ENCODE assay signal across 8 mouse cellular contexts in genomic region chr17:36257969-36258368, GRCm38 (mm10). TPM values are rescaled to one million over a fixed set of nuclear protein-coding genes. Genes with fewer than 3 reads are reported as not detected.
DNase-seq lines count a peak whose midpoint lies in the region; ATAC-seq and TF ChIP-seq lines count a peak whose summit lies in the region.

Rpp21 (minus strand) TSS chr17:36258069.

- TF ChIP-seq CTCF in liver, adult 2 months (IDR thresholded peaks at IDR 0.05; ENCODE audit: low read depth, low read length): no peak

- peak within 1 kb of the TSS; percentile 87 for H3K4me3 ChIP-seq in liver, adult 2 months (ENCODE audit: insufficient read depth, low read depth, low read length)
- peak within 1 kb of the TSS; percentile 88 for H3K4me3 ChIP-seq in embryonic facial prominence, embryonic 10.5 days
- peak within 1 kb of the TSS; percentile 75 for H3K4me3 ChIP-seq in heart, embryonic 12.5 days

- 34% methylated on average over 6 of the region's 6 CpGs for WGBS in liver, adult 2 months
- 49% methylated on average over 6 of the region's 6 CpGs for WGBS in embryonic facial prominence, embryonic 10.5 days
- 47% methylated on average over 6 of the region's 6 CpGs for WGBS in heart, embryonic 12.5 days

- no peaks in the 10 kb centered on the region for H3K27me3 ChIP-seq in liver, adult 2 months (ENCODE audit: control insufficient read depth, insufficient read depth, low read length)
- peaks cover 6% of the 10 kb centered on the region for H3K27me3 ChIP-seq in embryonic facial prominence, embryonic 10.5 days (replicated peaks; ENCODE audit: low read depth, poor library complexity, severe bottlenecking)
- no peaks in the 10 kb centered on the region for H3K27me3 ChIP-seq in heart, embryonic 12.5 days (replicated peaks)

- intact Hi-C loops in left cerebral cortex, postnatal 10 days (cut with DNase I): no loop called here

- no peaks in the 10 kb centered on the region for H3K79me2 ChIP-seq in liver, adult 2 months (ENCODE audit: control insufficient read depth, insufficient read depth, low read length)

- H3K27ac ChIP-seq in liver, adult 2 months (replicated peaks; ENCODE audit: insufficient read depth, low read depth, low read length): peak within 1 kb of the TSS; percentile 81
- H3K27ac ChIP-seq in embryonic facial prominence, embryonic 10.5 days (replicated peaks): peak within 1 kb of the TSS; percentile 90
- H3K27ac ChIP-seq in heart, embryonic 12.5 days (ENCODE audit: poor library complexity, severe bottlenecking): peak within 1 kb of the TSS; percentile 71

- no peak for ATAC-seq in heart, embryonic 12.5 days (ENCODE audit: insufficient number of reproducible peaks, low FRiP score)
- ATAC-seq in monocyte, adult 5-6 weeks (replicated peaks; ENCODE audit: insufficient number of reproducible peaks, low FRiP score, low TSS enrichment, poor library complexity, severe bottlenecking): no peak

- no peak for DNase-seq in liver, adult 2 months (ENCODE audit: extremely low read depth, low read depth, low spot score)
- DNase-seq in liver: no peak
- DNase-seq in embryonic facial prominence, embryonic 10.5 days (ENCODE audit: low spot score): no peak
- DNase-seq in left cerebral cortex, postnatal 10 days (ENCODE audit: extremely low spot score in 1 of 2, low spot score in 2 of 2): no peak
- DNase-seq in testis, postnatal 14 days (ENCODE audit: low spot score): no peak
- DNase-seq in kidney, postnatal 4 days: no peak

- no peak for TF ChIP-seq POLR2A in liver, adult 2 months (IDR thresholded peaks at IDR 0.05; ENCODE audit: extremely low read depth, insufficient read depth, low read length)

- H3K9ac ChIP-seq in liver, adult 2 months (ENCODE audit: low read depth, low read length): peak within 1 kb of the TSS; percentile 93
- peak within 1 kb of the TSS; percentile 73 for H3K9ac ChIP-seq in heart, embryonic 12.5 days

- peak within 1 kb of the TSS; percentile 60 for H3K4me2 ChIP-seq in heart, embryonic 12.5 days

- no peaks in the 10 kb centered on the region for H3K4me1 ChIP-seq in liver, adult 2 months (ENCODE audit: control insufficient read depth, insufficient read depth, low read length)
- peaks cover 12% of the 10 kb centered on the region for H3K4me1 ChIP-seq in embryonic facial prominence, embryonic 10.5 days
- H3K4me1 ChIP-seq in heart, embryonic 12.5 days (replicated peaks): peaks cover 17% of the 10 kb centered on the region

- H3K36me3 ChIP-seq in liver, adult 2 months (ENCODE audit: control insufficient read depth, insufficient read depth, low read length): peaks cover 24% of the 10 kb centered on the region
- peaks cover 50% of the 10 kb centered on the region for H3K36me3 ChIP-seq in embryonic facial prominence, embryonic 10.5 days (replicated peaks)
- H3K36me3 ChIP-seq in heart, embryonic 12.5 days: peaks cover 42% of the 10 kb centered on the region

- H3K9me3 ChIP-seq in embryonic facial prominence, embryonic 10.5 days: no peaks in the 10 kb centered on the region
- no peaks in the 10 kb centered on the region for H3K9me3 ChIP-seq in heart, embryonic 12.5 days (replicated peaks)

RNA-seq across cellular contexts. Expression of gene Rpp21, which starts in this region (rescaled TPM):
- 10.6 and 16.4 TPM in 2 replicates for total RNA-seq in liver, adult 2 months (2014; rRNA removed)
- polyA plus RNA-seq in liver, adult 2 months (2012; rRNA removed): 42.7 and 43.6 TPM in 2 replicates
- 86.2 and 95.7 TPM in 2 replicates for polyA plus RNA-seq in embryonic facial prominence, embryonic 10.5 days (2016; fragmentation: Nextera tagmentation; extraction: Ambion mirVana)
- 84.4 and 87.9 TPM in 2 replicates for polyA plus RNA-seq in heart, embryonic 12.5 days (2016; fragmentation: Nextera tagmentation; extraction: Ambion mirVana)
- total RNA-seq in left cerebral cortex, postnatal 10 days (2021): 10 to 100 TPM; 43.0 to 51.8 TPM
- total RNA-seq in monocyte, adult 5-6 weeks (2017): 51.0 to 53.1 TPM (median 52.6 TPM) in 3 replicates
